Mouse (Mus musculus) ovary, adult 10 weeks (tissue): ENCODE measurements around the gene Olfr710. TPM values are rescaled to one million over a fixed set of nuclear protein-coding genes. Genes with fewer than 3 reads are reported as not detected.

Experiments
- polyA plus RNA-seq: library from polyadenylated mRNA; stranded (reverse); fragments of 350-450 nt; fragmentation: Illumina TruSeq; extraction: RNeasy Lipid Tissue Mini Kit (QIAGEN cat#74804); gene quantifications from one replicate; pipeline ENCODE4 v1.2.3, GENCODE M21; 2014

The Olfr710 gene
- not detected for polyA plus RNA-seq

DNA sequence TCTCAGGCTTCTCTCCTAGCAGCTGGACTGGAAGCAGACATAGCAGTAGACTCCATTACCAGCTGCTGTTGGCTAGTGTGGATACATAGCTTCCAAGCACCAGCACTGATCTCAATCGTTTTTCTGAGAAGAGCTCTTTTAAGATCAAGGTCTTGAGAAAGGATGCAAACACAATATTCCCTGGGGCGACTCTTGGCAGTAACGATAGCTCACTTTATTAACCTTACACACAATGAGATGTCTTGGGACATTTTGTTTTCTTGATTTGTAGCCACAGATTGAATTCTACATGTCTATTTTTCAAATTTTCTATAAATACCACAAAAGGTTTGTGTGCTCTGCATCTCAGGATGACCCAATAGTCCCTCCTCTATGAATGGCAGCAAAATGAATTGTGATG lies at the start of gene Olfr710:
Gene Olfr710 (minus strand): TSS at position 101 of the 400 bp plus-strand sequence.

DNA sequence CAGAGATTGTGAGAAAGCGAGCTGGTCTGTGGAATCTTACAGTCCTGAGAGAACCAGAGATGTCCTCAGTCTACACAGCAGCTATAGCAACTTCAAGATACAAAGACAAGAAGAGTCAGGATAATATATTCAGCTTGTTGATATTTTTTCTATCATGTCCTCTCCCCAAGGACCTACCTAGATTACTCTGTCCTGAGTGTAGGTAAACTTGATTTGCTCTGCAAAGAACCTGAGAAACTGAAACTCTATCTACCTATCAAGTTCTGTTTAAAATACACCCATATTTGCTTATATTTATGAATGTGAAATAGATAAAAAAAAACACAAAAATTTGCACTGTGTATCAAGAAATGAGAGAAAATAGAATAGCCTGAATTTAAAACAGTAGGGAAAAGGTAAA lies 27.2 kb upstream of the Olfr710 start, which contains the start of gene Olfr711:
Gene Olfr711 (minus strand): TSS at position 101 of the 400 bp plus-strand sequence.

DNA sequence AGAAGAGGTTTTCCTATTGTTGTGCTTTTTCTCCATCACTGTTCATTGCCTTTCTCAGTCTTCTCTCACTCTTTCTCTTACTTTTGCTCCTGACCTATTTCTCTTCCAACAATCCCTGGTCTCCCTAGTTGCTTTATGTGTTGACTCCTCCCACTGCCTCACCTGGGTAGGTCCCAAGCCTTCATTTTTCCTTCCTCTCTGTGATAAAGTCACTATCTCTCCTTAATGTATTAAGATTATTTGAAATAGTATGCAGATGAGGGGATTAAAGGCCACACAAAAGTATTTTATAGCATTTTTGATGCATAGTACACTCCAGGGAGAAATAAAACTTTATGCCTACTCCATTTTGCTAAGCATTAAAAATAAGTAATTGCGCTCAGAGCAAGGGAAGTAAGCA lies 15.7 kb upstream of the Olfr710 start, which contains the start of gene Olfr6:
Gene Olfr6 (minus strand): TSS at position 101 of the 400 bp plus-strand sequence.

DNA sequence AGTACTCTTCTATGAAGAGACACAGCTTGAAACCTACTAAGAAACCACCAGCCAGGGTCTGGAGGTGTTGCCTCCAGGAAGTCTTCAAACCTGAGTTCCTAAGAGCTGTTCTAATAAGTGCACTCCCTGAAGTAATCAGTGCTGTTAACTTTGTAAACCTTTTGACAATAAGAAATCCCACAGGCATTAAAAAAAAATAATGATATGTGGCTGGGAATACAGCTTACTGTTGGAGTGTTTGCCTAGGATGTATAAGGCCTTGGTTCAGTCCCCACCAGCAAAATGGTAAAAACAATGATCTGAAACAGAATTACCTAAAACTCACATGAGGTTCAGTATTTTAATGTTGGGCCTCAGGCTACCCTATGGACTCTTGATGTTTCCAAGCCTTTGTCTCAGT lies 16.0 kb downstream of the Olfr710 start, which contains the start of gene Olfr709-ps1:
Gene Olfr709-ps1 (minus strand): TSS at position 101 of the 400 bp plus-strand sequence.

DNA sequence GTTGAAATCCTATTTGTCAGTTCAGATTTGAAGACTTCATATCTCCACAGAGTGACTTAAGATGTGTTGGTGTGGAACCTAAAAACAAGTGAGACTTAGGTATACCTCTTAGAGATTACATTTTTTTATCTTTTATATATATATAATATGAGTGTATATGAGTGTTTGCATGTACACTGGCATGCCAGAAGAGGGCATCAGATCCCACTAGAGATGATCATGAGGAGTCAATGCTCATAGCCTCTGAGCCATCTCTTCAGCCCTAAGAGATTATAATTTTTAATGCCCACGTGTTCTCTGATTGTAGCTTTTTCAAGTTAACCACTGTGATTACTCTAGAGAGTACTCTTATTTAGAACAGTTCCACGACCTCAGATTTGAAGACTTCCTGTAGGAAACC lies 40.4 kb downstream of the Olfr710 start, which contains the start of gene Olfr1532-ps1:
Gene Olfr1532-ps1 (plus strand): TSS at position 326 of the 400 bp plus-strand sequence.

DNA sequence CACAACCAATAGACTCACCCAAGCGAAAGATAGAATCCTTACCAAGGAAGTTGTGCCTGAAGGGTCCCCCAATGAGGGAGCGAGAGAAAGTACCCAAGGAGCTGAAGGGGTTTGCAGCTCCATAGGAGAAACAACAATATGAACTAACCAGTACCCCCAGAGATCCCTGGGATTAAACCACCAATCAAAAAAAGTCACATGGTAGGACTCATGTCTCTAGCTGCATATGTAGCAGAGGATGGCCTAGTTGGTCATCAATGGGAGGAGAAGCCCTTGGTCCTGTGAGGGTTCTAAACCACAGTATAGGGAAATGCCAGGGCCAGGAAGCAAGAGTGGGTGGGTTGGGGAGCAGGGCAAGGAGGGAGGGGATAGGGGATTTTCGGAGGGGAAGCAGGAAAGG lies 47.0 kb downstream of the Olfr710 start, which contains the start of gene Olfr707:
Gene Olfr707 (minus strand): TSS at position 101 of the 400 bp plus-strand sequence.

Other genes with a start within 250 kb of the Olfr710 start
- not detected for gene Olfr695, start 231.9 kb downstream of the Olfr710 start, polyA plus RNA-seq
- gene Olfr697, start 205.9 kb downstream of the Olfr710 start, polyA plus RNA-seq, result not detected
- gene Olfr698, start 192.9 kb downstream of the Olfr710 start, polyA plus RNA-seq, result not detected
- gene Olfr699, start 155.1 kb downstream of the Olfr710 start, polyA plus RNA-seq, result not detected
- not detected for gene Olfr700, start 139.5 kb downstream of the Olfr710 start, polyA plus RNA-seq
- gene Olfr701, start 134.2 kb downstream of the Olfr710 start, polyA plus RNA-seq, result 0.14 TPM
- gene Olfr702, start 114.4 kb downstream of the Olfr710 start, polyA plus RNA-seq, result not detected
- gene Olfr703, start 105.0 kb downstream of the Olfr710 start, polyA plus RNA-seq, result not detected
- gene Olfr704, start 85.1 kb downstream of the Olfr710 start, polyA plus RNA-seq, result not detected
- gene Olfr705, start 71.4 kb downstream of the Olfr710 start, polyA plus RNA-seq, result not detected
- gene Olfr706, start 60.1 kb downstream of the Olfr710 start, polyA plus RNA-seq, result not detected
- not detected for gene Olfr707, start 47.1 kb downstream of the Olfr710 start, polyA plus RNA-seq
- gene Olfr1532-ps1, start 40.3 kb downstream of the Olfr710 start, polyA plus RNA-seq, result not detected
- not detected for gene Olfr709-ps1, start 16.1 kb downstream of the Olfr710 start, polyA plus RNA-seq
- not detected for gene Olfr6, start 15.6 kb upstream of the Olfr710 start, polyA plus RNA-seq
- gene Olfr711, start 27.1 kb upstream of the Olfr710 start, polyA plus RNA-seq, result not detected
- gene Olfr2, start 57.8 kb upstream of the Olfr710 start, polyA plus RNA-seq, result not detected
- not detected for gene Olfr713, start 82.9 kb upstream of the Olfr710 start, polyA plus RNA-seq
- not detected for gene Olfr714, start 122.7 kb upstream of the Olfr710 start, polyA plus RNA-seq
- gene Olfr17, start 144.9 kb upstream of the Olfr710 start, polyA plus RNA-seq, result not detected
- not detected for gene Olfr715b, start 162.1 kb upstream of the Olfr710 start, polyA plus RNA-seq
- gene Olfr715, start 182.8 kb upstream of the Olfr710 start, polyA plus RNA-seq, result not detected
- not detected for gene Olfr716, start 190.0 kb upstream of the Olfr710 start, polyA plus RNA-seq
- gene Nlrp14, start 218.7 kb upstream of the Olfr710 start, polyA plus RNA-seq, result 208 TPM